Mouse (Mus musculus) MEL (cell line): ENCODE measurements at regions not wholly inside any gene's neighbourhood (a gene's known extent, or its start where the extent isn't known, plus 50 kb on each side); places are given as distances from the start of the nearest gene placed in this dataset.
"Not testable (repeated sequence)": the region's sequence is repeated elsewhere in the genome, so short reads cannot be mapped to it uniquely, and the experiment has no call there.

Experiments
- DNase-seq: peaks from one replicate; pipeline ENCODE4 v3.0.0; 2011; ENCODE audit warnings: low read depth, low spot score
- H3K27ac ChIP-seq: 2 replicates; pipeline ENCODE4 v1.5.1; 2012; ENCODE audit warnings: low read depth, mild to moderate bottlenecking, control low read depth, low read length, moderate library complexity; ENCODE audit not compliant: control insufficient read depth
- H3K27me3 ChIP-seq, 2 experiments: fragments of 150-350 bp in 1 of 2; sonication (generic) in 1 of 2; 2 replicates each; pipeline ENCODE4 v1.6.1; 2012; ENCODE audit warnings: low read length in 2 of 2, mild to moderate bottlenecking in 2 of 2, improper control_type of control experiment in 1 of 2, moderate library complexity in 1 of 2; ENCODE audit not compliant: insufficient read depth in 2 of 2, control insufficient read depth in 1 of 2
- H3K36me3 ChIP-seq, 2 experiments: 2 replicates each; pipeline ENCODE4 v1.6.1; 2012 to 2014; ENCODE audit warnings: low read length in 2 of 2, improper control_type of control experiment in 1 of 2, inconsistent platforms in 1 of 2, mild to moderate bottlenecking in 1 of 2; ENCODE audit not compliant: insufficient read depth in 2 of 2, control insufficient read depth in 1 of 2
- H3K4me1 ChIP-seq, 2 experiments: fragments of 150-350 bp in 1 of 2; sonication (generic) in 1 of 2; 2 replicates each; pipeline ENCODE4 v1.6.1; 2012; ENCODE audit warnings: low read length in 2 of 2, improper control_type of control experiment in 1 of 2, mild to moderate bottlenecking in 1 of 2; ENCODE audit not compliant: insufficient read depth in 2 of 2, control insufficient read depth in 1 of 2
- H3K4me3 ChIP-seq, 2 experiments: fragments of 150-350 bp in 1 of 2; sonication (generic) in 1 of 2; 2 replicates each; pipeline ENCODE4 v1.5.1; 2012; ENCODE audit warnings: low read depth in 2 of 2, low read length in 2 of 2, mild to moderate bottlenecking in 2 of 2, moderate library complexity in 2 of 2, control low read depth in 1 of 2, improper control_type of control experiment in 1 of 2; ENCODE audit not compliant: control insufficient read depth in 1 of 2, insufficient read depth in 1 of 2
- H3K79me2 ChIP-seq: 2 replicates; pipeline ENCODE4 v1.6.1; 2012; ENCODE audit warnings: mild to moderate bottlenecking, low read length, moderate library complexity; ENCODE audit not compliant: control insufficient read depth, poor library complexity, insufficient read depth
- H3K9ac ChIP-seq: 2 replicates; pipeline ENCODE4 v1.6.1; 2012; ENCODE audit warnings: low read depth, mild to moderate bottlenecking, control low read depth, low read length, moderate library complexity; ENCODE audit not compliant: control insufficient read depth, poor library complexity, severe bottlenecking
- H3K9me3 ChIP-seq: fragments of 150-350 bp; sonication (generic); replicated peaks from 2 replicates; pipeline ENCODE4 v1.6.1; 2012; ENCODE audit warnings: mild to moderate bottlenecking, low read length, improper control_type of control experiment, moderate library complexity; ENCODE audit not compliant: insufficient read depth
- BHLHE40 ChIP-seq: IDR thresholded peaks from 2 replicates; pipeline ENCODE4 v1.6.1; 2012; ENCODE audit warnings: low read depth, mild to moderate bottlenecking, inconsistent platforms, low read length, improper control_type of control experiment, borderline replicate concordance
- CHD1 ChIP-seq: IDR thresholded peaks from 2 replicates; pipeline ENCODE4 v1.6.1; 2012; ENCODE audit warnings: low read depth, mild to moderate bottlenecking, inconsistent platforms, low read length, improper control_type of control experiment
- CTCF ChIP-seq, 3 experiments: IDR thresholded peaks in 2 of 3; conservative IDR thresholded peaks in 1 of 3; 2 replicates each; pipeline ENCODE4 v1.5.1; 2011 to 2012; ENCODE audit warnings: low read length in 3 of 3, low read depth in 2 of 3, mild to moderate bottlenecking in 2 of 3, improper control_type of control experiment in 1 of 3, inconsistent platforms in 1 of 3, mixed read lengths in 1 of 3, moderate library complexity in 1 of 3; ENCODE audit not compliant: control insufficient read depth in 1 of 3, insufficient read depth in 1 of 3, poor library complexity in 1 of 3, severe bottlenecking in 1 of 3
- E2F4 ChIP-seq: IDR thresholded peaks from 2 replicates; pipeline ENCODE4 v1.6.1; 2011; ENCODE audit warnings: low read depth, low read length, improper control_type of control experiment, borderline replicate concordance
- ELF1 ChIP-seq: IDR thresholded peaks from 2 replicates; pipeline ENCODE4 v1.6.1; 2014; ENCODE audit warnings: low read depth, mild to moderate bottlenecking, inconsistent platforms, low read length, improper control_type of control experiment, moderate library complexity
- GABPA ChIP-seq: IDR thresholded peaks from 2 replicates; pipeline ENCODE4 v1.6.1; 2012; ENCODE audit warnings: low read depth, mild to moderate bottlenecking, inconsistent platforms, low read length, improper control_type of control experiment, moderate library complexity
- HCFC1 ChIP-seq: IDR thresholded peaks from 2 replicates; pipeline ENCODE4 v1.6.1; 2012; ENCODE audit warnings: low read depth, mild to moderate bottlenecking, inconsistent platforms, low read length, improper control_type of control experiment, moderate library complexity
- MAX ChIP-seq: IDR thresholded peaks from 2 replicates; pipeline ENCODE4 v1.6.1; 2011; ENCODE audit warnings: low read length, improper control_type of control experiment
- MEF2A ChIP-seq: IDR thresholded peaks from 2 replicates; pipeline ENCODE4 v1.6.1; 2014; ENCODE audit warnings: low read depth, mild to moderate bottlenecking, inconsistent platforms, low read length, improper control_type of control experiment; ENCODE audit not compliant: poor library complexity, insufficient replicate concordance, severe bottlenecking; ENCODE audit errors: extremely low read depth
- MYB ChIP-seq: IDR thresholded peaks from 2 replicates; pipeline ENCODE4 v1.6.1; 2011; ENCODE audit warnings: mild to moderate bottlenecking, low read depth, low read length, improper control_type of control experiment
- MYC ChIP-seq: IDR thresholded peaks from 2 replicates; pipeline ENCODE4 v1.6.1; 2011; ENCODE audit warnings: low read depth, mild to moderate bottlenecking, low read length, improper control_type of control experiment, moderate library complexity
- NELFE ChIP-seq: IDR thresholded peaks from 2 replicates; pipeline ENCODE4 v1.6.1; 2011; ENCODE audit warnings: low read depth, low read length, improper control_type of control experiment
- POLR2A ChIP-seq, 2 experiments: IDR thresholded peaks; 2 replicates each; pipeline ENCODE4 v1.6.1; 2011 to 2012; ENCODE audit warnings: low read length in 2 of 2, mild to moderate bottlenecking in 2 of 2, control low read depth in 1 of 2, improper control_type of control experiment in 1 of 2, low read depth in 1 of 2, moderate library complexity in 1 of 2; ENCODE audit not compliant: control insufficient read depth in 1 of 2, insufficient read depth in 1 of 2, poor library complexity in 1 of 2
- POLR2AphosphoS5 ChIP-seq: IDR thresholded peaks from 2 replicates; pipeline ENCODE4 v1.6.1; 2012; ENCODE audit warnings: low read depth, borderline replicate concordance, mild to moderate bottlenecking, inconsistent platforms, low read length, moderate library complexity, mixed read lengths
- RAD21 ChIP-seq: IDR thresholded peaks from 2 replicates; pipeline ENCODE4 v1.6.1; 2011; ENCODE audit warnings: mild to moderate bottlenecking, low read depth, low read length, improper control_type of control experiment
- RCOR1 ChIP-seq: IDR thresholded peaks from 2 replicates; pipeline ENCODE4 v1.6.1; 2012; ENCODE audit warnings: low read depth, mild to moderate bottlenecking, inconsistent platforms, low read length, improper control_type of control experiment
- SMC3 ChIP-seq: IDR thresholded peaks from 2 replicates; pipeline ENCODE4 v1.6.1; 2011; ENCODE audit warnings: low read depth, low read length, improper control_type of control experiment
- TAL1 ChIP-seq: IDR thresholded peaks from 2 replicates; pipeline ENCODE4 v1.6.1; 2012; ENCODE audit warnings: mild to moderate bottlenecking, inconsistent platforms, low read length, moderate library complexity, mixed read lengths
- UBTF ChIP-seq: IDR thresholded peaks from 2 replicates; pipeline ENCODE4 v1.6.1; 2012; ENCODE audit warnings: low read depth, mild to moderate bottlenecking, inconsistent platforms, low read length, improper control_type of control experiment, moderate library complexity, borderline replicate concordance; ENCODE audit not compliant: insufficient read depth
- USF2 ChIP-seq, 2 experiments: IDR thresholded peaks; 2 replicates each; pipeline ENCODE4 v1.6.1; 2011 to 2012; ENCODE audit warnings: improper control_type of control experiment in 2 of 2, low read length in 2 of 2, borderline replicate concordance in 1 of 2, inconsistent platforms in 1 of 2, low read depth in 1 of 2, mild to moderate bottlenecking in 1 of 2; ENCODE audit not compliant: insufficient read depth in 1 of 2
- ZC3H11A ChIP-seq: IDR thresholded peaks from 2 replicates; pipeline ENCODE4 v1.6.1; 2012; ENCODE audit warnings: low read depth, mild to moderate bottlenecking, inconsistent platforms, low read length, improper control_type of control experiment
- ZMIZ1 ChIP-seq: IDR thresholded peaks from 2 replicates; pipeline ENCODE4 v1.6.1; 2012; ENCODE audit warnings: low read depth, mild to moderate bottlenecking, inconsistent platforms, low read length, improper control_type of control experiment, moderate library complexity
- ZNF384 ChIP-seq: IDR thresholded peaks from 2 replicates; pipeline ENCODE4 v1.6.1; 2012; ENCODE audit warnings: low read depth, mild to moderate bottlenecking, inconsistent platforms, low read length, improper control_type of control experiment

DNA sequence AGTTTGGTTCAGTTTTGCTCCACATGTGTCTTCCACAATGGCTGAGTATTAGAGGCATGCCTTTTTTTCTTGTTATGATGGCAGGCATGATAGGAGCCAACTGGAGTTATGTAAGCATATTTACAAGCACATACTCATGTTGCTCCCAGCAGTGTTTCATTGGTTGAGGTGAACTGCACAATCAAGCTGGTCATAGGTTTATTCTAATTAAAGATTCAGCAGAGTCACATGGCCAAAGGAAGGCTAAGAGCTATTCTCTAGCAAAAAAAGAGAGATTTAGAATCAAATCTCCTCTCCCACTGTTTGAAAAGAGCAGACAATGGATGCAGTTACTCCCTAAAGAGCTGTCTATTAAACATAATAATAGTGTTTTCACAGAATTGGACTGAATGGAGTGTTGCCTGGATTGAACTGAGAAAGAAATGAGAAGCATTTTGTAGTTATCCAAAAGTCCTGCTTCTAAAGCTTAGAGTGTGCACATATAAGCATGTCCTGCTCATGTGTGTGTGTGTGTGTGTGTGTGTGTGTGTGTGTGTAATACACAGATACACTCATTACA is 359.0 kb downstream of the Tdrd3 start:
- TF ChIP-seq ZMIZ1, result no peak
- TF ChIP-seq CHD1, result no peak
- no peak for TF ChIP-seq GABPA
- TF ChIP-seq RAD21, result no peak
- TF ChIP-seq USF2 (IDR thresholded peaks at IDR 0.05; ENCODE audit: borderline replicate concordance in 1 of 2, insufficient read depth in 1 of 2, low read depth in 1 of 2, low read length in 2 of 2), result no peak
- no peak for TF ChIP-seq E2F4
- no peak for TF ChIP-seq ZNF384
- TF ChIP-seq TAL1, result no peak

DNA sequence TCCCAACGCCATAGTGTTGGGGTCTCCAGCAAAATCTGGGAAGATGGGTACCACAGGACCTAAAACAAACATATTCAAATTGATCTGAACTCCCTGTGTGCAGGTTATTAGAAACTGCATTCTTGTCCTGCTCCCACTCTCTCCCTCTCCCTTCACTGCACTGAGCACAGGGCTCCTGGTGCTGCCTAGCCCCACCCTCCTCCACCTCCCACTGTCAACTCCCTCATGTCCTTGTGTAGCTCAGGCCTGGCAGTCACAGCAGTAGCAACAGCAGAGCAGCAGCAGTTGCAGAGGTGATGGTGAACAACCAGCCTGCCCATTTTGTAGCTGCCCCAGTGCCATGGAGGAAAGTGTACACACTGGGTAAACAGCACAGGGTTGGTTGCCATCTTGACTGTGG is 383.4 kb downstream of the Tdrd3 start:
- no peak overlapping the region for H3K9ac ChIP-seq
- no peaks in the 10 kb centered on the region for H3K9me3 ChIP-seq
- no peaks in the 10 kb centered on the region for H3K79me2 ChIP-seq
- H3K4me3 ChIP-seq, result no peak overlapping the region
- H3K27me3 ChIP-seq, result no peaks in the 10 kb centered on the region
- H3K36me3 ChIP-seq, result no peaks in the 10 kb centered on the region
- no peak overlapping the region for H3K27ac ChIP-seq
- H3K4me1 ChIP-seq, result no peaks in the 10 kb centered on the region
- DNase-seq, result no peak
- no peak for TF ChIP-seq POLR2AphosphoS5
- no peak for TF ChIP-seq HCFC1
- no peak for TF ChIP-seq SMC3
- no peak for TF ChIP-seq BHLHE40
- no peak for TF ChIP-seq RCOR1
- TF ChIP-seq MEF2A, result no peak
- no peak for TF ChIP-seq MAX
- TF ChIP-seq MYB, result no peak
- no peak for TF ChIP-seq GABPA
- TF ChIP-seq ELF1, result no peak
- TF ChIP-seq USF2 (IDR thresholded peaks at IDR 0.05; ENCODE audit: borderline replicate concordance in 1 of 2, insufficient read depth in 1 of 2, low read depth in 1 of 2, low read length in 2 of 2), result no peak
- no peak for TF ChIP-seq UBTF
- TF ChIP-seq E2F4, result no peak
- no peak for TF ChIP-seq ZC3H11A
- no peak for TF ChIP-seq CTCF (IDR thresholded peaks at IDR 0.05 in 2 of 3, conservative IDR thresholded peaks at IDR 0.05 in 1 of 3; ENCODE audit: control insufficient read depth in 1 of 3, insufficient read depth in 1 of 3, low read depth in 2 of 3, low read length in 3 of 3, poor library complexity in 1 of 3, severe bottlenecking in 1 of 3)
- no peak for TF ChIP-seq MYC
- no peak for TF ChIP-seq POLR2A (IDR thresholded peaks at IDR 0.05; ENCODE audit: control insufficient read depth in 1 of 2, insufficient read depth in 1 of 2, low read depth in 1 of 2, low read length in 2 of 2, poor library complexity in 1 of 2)
- TF ChIP-seq NELFE, result no peak

More for the DNA sequence above, 359.0 kb downstream of the Tdrd3 start:
- H3K27ac ChIP-seq, result no peak overlapping the region
- H3K9me3 ChIP-seq, result no peaks in the 10 kb centered on the region
- DNase-seq, result no peak
- peaks cover 0 to 2% of the 10 kb centered on the region in 2 experiments; a peak in 1 of 4 replicates for H3K36me3 ChIP-seq
- H3K79me2 ChIP-seq, result no peaks in the 10 kb centered on the region
- H3K4me3 ChIP-seq, result no peak overlapping the region
- H3K9ac ChIP-seq, result no peak overlapping the region
- H3K4me1 ChIP-seq, result no peaks in the 10 kb centered on the region
- no peaks in the 10 kb centered on the region for H3K27me3 ChIP-seq

GRCm38 (mm10) chr14:87809664-87810063 is 393.2 kb downstream of the Tdrd3 start:
- H3K9ac ChIP-seq, H3K27me3 ChIP-seq, DNase-seq, H3K27ac ChIP-seq, H3K9me3 ChIP-seq, H3K4me1 ChIP-seq, H3K4me3 ChIP-seq, H3K36me3 ChIP-seq, H3K79me2 ChIP-seq: not testable (repeated sequence)
